Mouse (Mus musculus) small intestine, adult 2 months (tissue): ENCODE measurements around the gene Zfr2. TPM values are rescaled to one million over a fixed set of nuclear protein-coding genes. Genes with fewer than 3 reads are reported as not detected.

ENCODE experiments used
- H3K27ac ChIP-seq: fragments of 200-500 bp; 2 replicates; pipeline ENCODE4 v1.5.1; 2012; ENCODE audit warnings: low read depth, low read length, control low read depth, inconsistent platforms; ENCODE audit not compliant: insufficient read depth
- H3K27me3 ChIP-seq: fragments of 200-500 bp; 2 replicates; pipeline ENCODE4 v1.6.1; 2012; ENCODE audit warnings: mild to moderate bottlenecking, moderate library complexity, low read length, inconsistent platforms; ENCODE audit not compliant: control insufficient read depth, insufficient read depth
- H3K36me3 ChIP-seq: fragments of 200-500 bp; 2 replicates; pipeline ENCODE4 v1.6.1; 2012; ENCODE audit warnings: mild to moderate bottlenecking, low read length, control low read depth, inconsistent platforms; ENCODE audit not compliant: control insufficient read depth, insufficient read depth
- H3K4me1 ChIP-seq: fragments of 200-500 bp; 2 replicates; pipeline ENCODE4 v1.6.1; 2012; ENCODE audit warnings: low read length, inconsistent platforms, mixed read lengths; ENCODE audit not compliant: control insufficient read depth, insufficient read depth, insufficient read length
- H3K4me3 ChIP-seq: fragments of 200-500 bp; 2 replicates; pipeline ENCODE4 v1.5.1; 2012; ENCODE audit warnings: low read depth, mild to moderate bottlenecking, control low read depth, inconsistent platforms, low read length, moderate library complexity
- CTCF ChIP-seq: fragments of 200-500 bp; IDR thresholded peaks from 2 replicates; pipeline ENCODE4 v1.5.1; 2012; ENCODE audit warnings: low read depth, mild to moderate bottlenecking, control low read depth, inconsistent platforms, low read length, moderate library complexity, mixed read lengths; ENCODE audit not compliant: insufficient replicate concordance, insufficient read length; ENCODE audit errors: extremely low read depth
- POLR2A ChIP-seq: fragments of 200-500 bp; IDR thresholded peaks from 2 replicates; pipeline ENCODE4 v1.6.1; 2012; ENCODE audit warnings: low read depth, mild to moderate bottlenecking, control low read depth, inconsistent platforms, low read length, moderate library complexity
- WGBS: fragments of 180-500 bp; shearing (Covaris S2); methylation state at CpG from one replicate; pipeline ENCODE4 v1.1.7; 2018; 5-methylcytosine and 5-hydroxymethylcytosine counted together
- polyA plus RNA-seq: library from polyadenylated mRNA; depleted of rRNA; stranded (reverse); fragments of >200 nt; gene quantifications from 2 replicates; pipeline ENCODE4 v1.2.3, GENCODE M21; 2012

The Zfr2 gene
- polyA plus RNA-seq, 1 experiment = 14.2 TPM

DNA sequence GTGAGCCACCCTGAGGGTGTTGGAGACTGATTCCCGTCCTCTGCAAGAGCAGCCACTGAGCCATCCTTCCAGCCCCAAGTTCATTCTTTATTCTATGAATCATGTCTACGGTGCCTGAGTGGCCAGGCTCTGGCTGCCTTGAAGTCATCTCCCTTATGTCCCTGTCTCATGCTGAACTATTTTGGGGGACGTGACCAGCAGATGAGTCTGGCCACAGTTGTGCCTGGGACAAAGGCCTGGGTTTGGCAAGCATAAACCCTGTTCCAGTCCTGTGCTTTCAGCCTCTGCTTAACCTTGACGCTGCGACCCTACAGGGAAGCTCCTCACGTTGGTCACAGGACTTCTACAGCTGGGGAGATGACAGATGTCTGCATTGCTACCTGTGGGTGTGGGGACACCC is 35.6 kb upstream of the Zfr2 start:
- WGBS = 58% methylated on average over 6 of the region's 6 CpGs

DNA sequence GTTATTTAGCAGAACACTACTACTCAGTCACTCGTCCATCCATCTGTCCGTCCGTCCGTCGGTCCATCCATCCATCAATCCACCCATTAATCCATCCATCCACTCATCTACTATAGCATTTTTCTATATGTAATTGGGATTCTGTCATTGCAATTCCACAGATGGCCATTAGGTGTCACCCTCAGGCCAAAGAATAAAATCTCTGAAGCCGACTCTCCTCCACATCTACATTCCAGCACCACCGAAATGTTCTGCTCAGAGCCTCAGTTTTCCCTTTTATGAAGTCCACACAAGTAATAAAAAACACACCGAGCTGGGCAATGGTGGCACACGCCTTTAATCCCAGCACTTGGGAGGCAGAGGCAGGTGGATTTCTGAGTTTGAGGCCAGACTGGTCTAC is 34.7 kb upstream of the Zfr2 start:
- TF ChIP-seq CTCF (no peak), POLR2A (no peak)
- Histone ChIP-seq H3K4me1 (peaks cover 18% of the 10 kb centered on the region), H3K27me3 (0 out of 2 replicates have a peak, but pooled peaks cover 4% of the 10 kb centered on the region), H3K4me3 (no peak overlapping the region), H3K27ac (no peak overlapping the region), H3K36me3 (no peaks in the 10 kb centered on the region)
- WGBS = 1% methylated on average over 9 of the region's 9 CpGs

More for the DNA sequence above, 35.6 kb upstream of the Zfr2 start:
- peaks cover 19% of the 10 kb centered on the region for H3K4me1 ChIP-seq
- TF ChIP-seq POLR2A (no peak), CTCF (no peak)
- H3K36me3 ChIP-seq = no peaks in the 10 kb centered on the region
- no peak overlapping the region for H3K4me3 ChIP-seq
- 0 out of 2 replicates have a peak, but pooled peaks cover 4% of the 10 kb centered on the region for H3K27me3 ChIP-seq
- H3K27ac ChIP-seq = no peak overlapping the region

- Histone ChIP-seq H3K4me3 (no peak overlapping the region), H3K4me1 (peaks cover 19% of the 10 kb centered on the region), H3K27me3 (0 out of 2 replicates have a peak, but pooled peaks cover 1% of the 10 kb centered on the region), H3K36me3 (no peaks in the 10 kb centered on the region), H3K27ac (no peak overlapping the region)
- WGBS = 88% methylated on average over 6 of the region's 6 CpGs
- TF ChIP-seq CTCF (no peak), POLR2A (no peak)
Observed at GRCm38 (mm10) chr10:81198990-81199389, 34.0 kb upstream of the Zfr2 start.

GRCm38 (mm10) chr10:81200141-81200540 is 32.8 kb upstream of the Zfr2 start:
- no peak overlapping the region for H3K27ac ChIP-seq
- H3K4me3 ChIP-seq = no peak overlapping the region
- no peaks in the 10 kb centered on the region for H3K36me3 ChIP-seq
- 88% methylated on average over 13 of the region's 13 CpGs for WGBS
- peaks cover 15% of the 10 kb centered on the region; the same call in 1 of the 2 replicates for H3K4me1 ChIP-seq
- TF ChIP-seq CTCF (no peak), POLR2A (no peak)
- no peaks in the 10 kb centered on the region for H3K27me3 ChIP-seq

DNA sequence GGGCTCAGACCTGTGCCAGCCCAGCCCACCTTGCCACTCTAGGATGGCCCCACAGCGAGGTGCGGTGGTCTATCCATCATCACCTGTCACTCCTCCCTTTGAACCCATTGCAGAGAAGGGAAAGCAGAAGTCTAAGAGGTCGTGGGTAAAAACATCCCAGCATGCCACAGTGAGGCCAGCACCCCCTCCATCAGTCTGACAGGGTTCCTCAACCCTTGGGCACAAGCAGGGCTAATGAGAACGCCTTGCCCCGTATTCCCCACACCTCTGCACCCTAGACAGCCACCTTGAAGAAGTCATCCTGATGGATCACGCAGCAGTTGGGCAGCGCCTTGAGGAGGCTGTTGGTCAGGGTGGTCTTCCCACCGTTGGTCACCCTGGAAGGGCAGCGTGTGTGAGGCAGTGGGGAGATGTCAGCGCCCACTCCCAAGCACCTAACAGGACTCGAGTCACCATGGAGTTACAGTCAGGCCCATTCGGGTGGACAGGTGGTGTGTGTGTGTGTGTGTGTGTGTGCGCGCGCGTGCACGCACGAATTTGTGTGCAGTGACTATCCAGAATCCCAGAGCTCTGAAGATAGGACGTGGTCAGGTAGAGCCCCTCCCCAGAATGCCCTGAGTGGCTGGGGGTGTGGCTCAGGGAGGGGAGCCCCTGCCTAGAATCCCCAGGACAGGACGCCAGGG is 32.2 kb upstream of the Zfr2 start:
- WGBS = 84% methylated on average over 20 of the region's 20 CpGs
- H3K27ac ChIP-seq = no peak overlapping the region
- H3K4me1 ChIP-seq = peaks cover 11% of the 10 kb centered on the region; the same call in 1 of the 2 replicates
- TF ChIP-seq POLR2A = no peak
- TF ChIP-seq CTCF = no peak
- no peaks in the 10 kb centered on the region for H3K36me3 ChIP-seq
- H3K4me3 ChIP-seq = no peak overlapping the region
- H3K27me3 ChIP-seq = no peaks in the 10 kb centered on the region

- TF ChIP-seq POLR2A (no peak), CTCF (no peak)
- no peaks in the 10 kb centered on the region for H3K36me3 ChIP-seq
- H3K27me3 ChIP-seq = no peaks in the 10 kb centered on the region
- H3K27ac ChIP-seq = no peak within 1 kb of the TSS
- 74% methylated on average over 13 of the region's 13 CpGs for WGBS
- peaks cover 11% of the 10 kb centered on the region; the same call in 1 of the 2 replicates for H3K4me1 ChIP-seq
- no peak within 1 kb of the TSS for H3K4me3 ChIP-seq
Observed at GRCm38 (mm10) chr10:81201807-81202758, 30.9 kb upstream of the Zfr2 start, which contains the start of gene Nmrk2. TSS of gene Nmrk2 (minus strand) at chr10:81202051.
